8 mouse cellular contexts compared by ENCODE assay signal in the genomic region with DNA sequence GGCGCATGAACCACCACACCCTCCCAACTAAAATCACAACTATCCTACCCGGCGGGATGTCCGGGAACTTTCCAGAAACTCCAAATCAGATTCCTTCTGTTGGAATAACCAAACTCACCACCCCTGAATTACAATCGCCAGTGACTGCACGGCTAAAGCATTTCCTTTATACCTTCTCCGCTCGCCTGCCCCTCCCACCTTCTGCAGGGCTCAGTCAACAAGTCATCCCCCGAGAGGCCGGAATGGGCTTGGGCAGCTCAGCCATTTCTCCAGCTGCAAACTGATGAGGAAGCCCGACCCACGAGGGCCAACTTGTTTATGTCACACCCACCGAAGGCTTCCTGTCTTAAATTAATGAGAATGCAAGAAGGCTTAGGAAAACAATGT.
A peak's percentile ranks its signal among the peaks of the same experiment; 100 is the strongest.
DNase-seq lines count a peak whose midpoint lies in the region; ATAC-seq lines count a peak whose summit lies in the region.

No protein-coding gene starts in this region.

- intact Hi-C loops in heart, postnatal 25 days (cut with DNase I): loop anchor here (5.0 kb wide), 2 partner anchors 48 to 118 kb away; no protein-coding TSS in a partner anchor

- no peaks in the 10 kb centered on the region for H3K9me3 ChIP-seq in forebrain, embryonic 13.5 days (replicated peaks)
- H3K9me3 ChIP-seq in limb, embryonic 10.5 days (replicated peaks): no peaks in the 10 kb centered on the region

- H3K4me2 ChIP-seq in forebrain, embryonic 13.5 days: peak overlapping the region; percentile 90

- H3K4me3 ChIP-seq in forebrain, embryonic 13.5 days: peak overlapping the region; percentile 46
- H3K4me3 ChIP-seq in limb, embryonic 10.5 days: peak overlapping the region; percentile 66

- no peak overlapping the region for H3K27ac ChIP-seq in forebrain, embryonic 13.5 days
- peak overlapping the region; percentile 83 for H3K27ac ChIP-seq in limb, embryonic 10.5 days

- WGBS in forebrain, embryonic 13.5 days: 1% methylated on average over 13 of the region's 13 CpGs
- WGBS in limb, embryonic 10.5 days: 2% methylated on average over 13 of the region's 13 CpGs

- H3K9ac ChIP-seq in forebrain, embryonic 13.5 days: peak overlapping the region; percentile 64

- DNase-seq in ovary, postnatal 36 days (ENCODE audit: low spot score): peak; percentile 57
- no peak for DNase-seq in ovary, postnatal 10 days (ENCODE audit: low spot score)
- DNase-seq in heart, postnatal 25 days (ENCODE audit: low spot score): peak; percentile 75
- peak; percentile 61 for DNase-seq in limb, embryonic 10.5 days (ENCODE audit: low spot score)
- peak; percentile 53 for DNase-seq in mesoderm, embryonic 11.5 days (ENCODE audit: low read depth, low spot score)
- DNase-seq in thymus, postnatal 36 days: peak; percentile 6 to 17
- DNase-seq in c-Kit-positive CD71-positive TER-119-positive erythroid progenitor cells, embryonic 14.5 days (ENCODE audit: low spot score): no peak

- H3K27me3 ChIP-seq in forebrain, embryonic 13.5 days: peaks cover 14% of the 10 kb centered on the region
- H3K27me3 ChIP-seq in limb, embryonic 10.5 days (ENCODE audit: low read depth, poor library complexity, severe bottlenecking): peaks cover 7% of the 10 kb centered on the region; the same call in 1 of the 2 replicates

- no peak for ATAC-seq in forebrain, embryonic 13.5 days

- no peaks in the 10 kb centered on the region for H3K36me3 ChIP-seq in forebrain, embryonic 13.5 days (ENCODE audit: poor library complexity, severe bottlenecking)
- no peaks in the 10 kb centered on the region for H3K36me3 ChIP-seq in limb, embryonic 10.5 days

- H3K4me1 ChIP-seq in forebrain, embryonic 13.5 days: peaks cover 24% of the 10 kb centered on the region
- peaks cover 54% of the 10 kb centered on the region for H3K4me1 ChIP-seq in limb, embryonic 10.5 days

Comparison
In these comparisons a context has a peak if more than half of its experiments do, and no peak if none do; other contexts are left out.
1. DNase-seq: peak in ovary, postnatal 36 days (single experiment), heart, postnatal 25 days (single experiment), limb, embryonic 10.5 days (single experiment), mesoderm, embryonic 11.5 days (single experiment) and thymus, postnatal 36 days (2 of 2); none in ovary, postnatal 10 days (single experiment) and c-Kit-positive CD71-positive TER-119-positive erythroid progenitor cells, embryonic 14.5 days (single experiment).